Mouse (Mus musculus) bone marrow, adult 2 months (tissue): Measurements from ENCODE around the gene Aldh4a1.

Experiments
- CTCF ChIP-seq: fragments of 200-500 bp; IDR thresholded peaks from 2 replicates; pipeline ENCODE4 v1.5.1; 2011; ENCODE audit warnings: low read length, control low read depth; ENCODE audit not compliant: control insufficient read depth, insufficient read depth
- POLR2A ChIP-seq: fragments of 200-500 bp; IDR thresholded peaks from 2 replicates; pipeline ENCODE4 v1.6.1; 2011; ENCODE audit warnings: low read depth, mild to moderate bottlenecking, control low read depth, low read length, borderline replicate concordance; ENCODE audit not compliant: control insufficient read depth

- TF ChIP-seq POLR2A (no peak), CTCF (no peak)
Observed at GRCm38 (mm10) chr4:139617001-139617364, 5.7 kb upstream of the Aldh4a1 start.
